Mouse (Mus musculus) liver (tissue): Measurements from ENCODE around the gene 4930432M17Rik.

Experiments
- DNase-seq: peaks from one replicate; pipeline ENCODE4 v3.0.0-alpha.2; 2020; ENCODE audit warnings: mixed read lengths

The 4930432M17Rik gene

GRCm38 (mm10) chr3:121678935-121679334, 8.4 kb downstream of the 4930432M17Rik start:
- no peak for DNase-seq

GRCm38 (mm10) chr3:121679443-121679842, 8.9 kb downstream of the 4930432M17Rik start:
- no peak for DNase-seq

GRCm38 (mm10) chr3:121680187-121680586, 9.6 kb downstream of the 4930432M17Rik start:
- no peak for DNase-seq

GRCm38 (mm10) chr3:121682439-121683411, 12.2 kb downstream of the 4930432M17Rik start:
- DNase-seq, result no peak

GRCm38 (mm10) chr3:121684552-121684951, 14.0 kb downstream of the 4930432M17Rik start:
- no peak for DNase-seq

- DNase-seq, result no peak
Measured at GRCm38 (mm10) chr3:121684963-121685362, 14.4 kb downstream of the 4930432M17Rik start.

- DNase-seq, result no peak
Measured at GRCm38 (mm10) chr3:121685985-121686384, 15.4 kb downstream of the 4930432M17Rik start.

GRCm38 (mm10) chr3:121686408-121686911, 15.9 kb downstream of the 4930432M17Rik start:
- DNase-seq, result no peak

- no peak for DNase-seq
Measured at GRCm38 (mm10) chr3:121687741-121688140, 17.2 kb downstream of the 4930432M17Rik start.

GRCm38 (mm10) chr3:121689029-121689428, 18.5 kb downstream of the 4930432M17Rik start:
- no peak for DNase-seq

GRCm38 (mm10) chr3:121689697-121690096, 19.1 kb downstream of the 4930432M17Rik start:
- no peak for DNase-seq

GRCm38 (mm10) chr3:121693001-121693730, 22.6 kb downstream of the 4930432M17Rik start:
- no peak for DNase-seq

GRCm38 (mm10) chr3:121693746-121694145, 23.2 kb downstream of the 4930432M17Rik start:
- no peak for DNase-seq

GRCm38 (mm10) chr3:121697169-121697568, 26.6 kb downstream of the 4930432M17Rik start:
- DNase-seq, result no peak

GRCm38 (mm10) chr3:121699401-121699800, 28.8 kb downstream of the 4930432M17Rik start:
- DNase-seq, result no peak

- DNase-seq, result no peak
Measured at GRCm38 (mm10) chr3:121699849-121700248, 29.3 kb downstream of the 4930432M17Rik start.

GRCm38 (mm10) chr3:121700364-121700952, 29.9 kb downstream of the 4930432M17Rik start:
- no peak for DNase-seq

GRCm38 (mm10) chr3:121703155-121703879, 32.8 kb downstream of the 4930432M17Rik start:
- no peak for DNase-seq

GRCm38 (mm10) chr3:121703880-121704243, 33.3 kb downstream of the 4930432M17Rik start:
- DNase-seq, result no peak

- DNase-seq, result no peak
Measured at GRCm38 (mm10) chr3:121706087-121706486, 35.5 kb downstream of the 4930432M17Rik start.

GRCm38 (mm10) chr3:121707106-121707505, 36.5 kb downstream of the 4930432M17Rik start:
- no peak for DNase-seq

- no peak for DNase-seq
Measured at GRCm38 (mm10) chr3:121710894-121711531, 40.5 kb downstream of the 4930432M17Rik start.
